Mouse (Mus musculus): ENCODE measurements around the gene Slc7a6os. TPM values are rescaled to one million over a fixed set of nuclear protein-coding genes. Genes with fewer than 3 reads are reported as not detected.
A peak's percentile ranks its signal among the peaks of the same experiment; 100 is the strongest.

The Slc7a6os gene
- polyA plus RNA-seq, 1 experiment from 2014 or later = 25.5 TPM

- no peak for ATAC-seq (ENCODE audit: insufficient read depth, low FRiP score)
- no peaks in the 10 kb centered on the region for H3K27me3 ChIP-seq (ENCODE audit: control insufficient read depth, insufficient read depth, low read length)
- H3K4me3 ChIP-seq (replicated peaks; ENCODE audit: low read length) = no peak overlapping the region
- no peak overlapping the region for H3K4me2 ChIP-seq (ENCODE audit: low read depth, low read length)
- WGBS = 87% methylated on average over 4 of the region's 4 CpGs
- no peaks in the 10 kb centered on the region for H3K36me3 ChIP-seq (ENCODE audit: control insufficient read depth, insufficient read depth, low read length)
- H3K9ac ChIP-seq (ENCODE audit: low read length) = no peak overlapping the region
- no peak overlapping the region for H3K27ac ChIP-seq (ENCODE audit: low read length)
- no peaks in the 10 kb centered on the region for H3K9me3 ChIP-seq (replicated peaks; ENCODE audit: control insufficient read depth, low read length)
- no peaks in the 10 kb centered on the region for H3K4me1 ChIP-seq (ENCODE audit: control insufficient read depth, insufficient read depth, low read length)
These were observed 21.6 kb downstream of the Slc7a6os start for GRCm38 (mm10) chr8:106189162-106189561.

DNA sequence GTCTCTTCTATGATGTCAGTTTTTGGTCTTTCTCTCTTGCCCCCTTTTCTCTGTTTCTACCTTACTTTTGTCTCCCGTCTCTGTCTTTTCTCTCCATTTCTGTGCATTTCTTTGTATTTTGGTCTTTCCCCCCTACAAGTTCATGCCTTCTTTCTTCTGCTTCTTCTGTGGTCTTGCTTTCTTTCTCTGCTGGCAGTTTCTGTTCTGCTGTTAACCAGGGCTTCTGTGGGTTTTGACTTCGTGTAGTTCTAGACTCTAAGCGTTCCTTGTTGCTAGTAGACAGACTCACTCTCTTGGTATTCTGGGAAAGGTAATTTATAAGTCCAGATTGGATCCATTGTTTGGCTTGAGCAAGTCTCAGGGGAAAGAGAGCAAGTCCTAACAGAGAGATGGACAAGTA lies 24.3 kb downstream of the Slc7a6os start:
- Histone ChIP-seq H3K4me2 (ENCODE audit: low read depth, low read length) (no peak overlapping the region), H3K4me1 (ENCODE audit: control insufficient read depth, insufficient read depth, low read length) (no peaks in the 10 kb centered on the region), H3K27ac (ENCODE audit: low read length) (no peak overlapping the region), H3K36me3 (ENCODE audit: control insufficient read depth, insufficient read depth, low read length) (no peaks in the 10 kb centered on the region), H3K27me3 (ENCODE audit: control insufficient read depth, insufficient read depth, low read length) (no peaks in the 10 kb centered on the region), H3K9ac (ENCODE audit: low read length) (no peak overlapping the region), H3K4me3 (replicated peaks; ENCODE audit: low read length) (no peak overlapping the region), H3K9me3 (replicated peaks; ENCODE audit: control insufficient read depth, low read length) (no peaks in the 10 kb centered on the region)
- ATAC-seq (ENCODE audit: insufficient read depth, low FRiP score) = no peak
- WGBS = 89% methylated on average over 3 of the region's 3 CpGs

DNA sequence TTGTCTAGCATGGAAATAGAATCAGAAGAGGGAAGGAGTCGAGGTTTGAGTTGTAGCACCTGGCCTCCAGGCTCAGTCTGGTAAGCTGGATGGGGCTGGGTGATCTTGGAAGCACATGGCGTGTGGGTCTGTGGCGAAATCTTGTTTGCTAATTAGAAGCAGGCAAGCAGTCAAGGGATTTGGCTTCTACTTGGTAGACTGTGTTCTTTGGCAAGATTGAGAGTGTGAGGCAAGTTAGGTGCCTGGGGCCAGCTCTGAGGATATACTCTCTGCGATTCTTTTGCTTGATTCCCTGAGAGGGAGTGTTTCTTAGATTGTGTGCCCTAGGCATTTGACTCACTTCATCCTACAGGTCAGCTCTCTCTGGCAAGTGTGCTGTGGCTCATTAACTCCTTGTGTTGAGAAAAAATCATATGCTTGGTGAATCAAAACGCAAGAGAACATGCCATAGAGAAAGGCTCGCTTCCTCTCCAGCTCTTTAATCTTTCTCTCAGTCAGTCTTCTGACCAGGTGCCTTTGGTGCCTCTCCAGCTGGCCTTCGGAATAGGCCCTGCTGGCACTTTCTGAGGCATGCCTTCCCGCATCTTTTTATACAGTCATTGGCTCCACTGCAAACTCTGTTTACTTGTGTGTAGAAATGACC lies 25.0 kb downstream of the Slc7a6os start:
- H3K27ac ChIP-seq (ENCODE audit: low read length) = no peak overlapping the region
- no peaks in the 10 kb centered on the region for H3K9me3 ChIP-seq (replicated peaks; ENCODE audit: control insufficient read depth, low read length)
- WGBS = 82% methylated on average over 8 of the region's 8 CpGs
- H3K4me2 ChIP-seq (ENCODE audit: low read depth, low read length) = no peak overlapping the region
- ATAC-seq (ENCODE audit: insufficient read depth, low FRiP score) = no peak
- H3K27me3 ChIP-seq (ENCODE audit: control insufficient read depth, insufficient read depth, low read length) = no peaks in the 10 kb centered on the region
- H3K36me3 ChIP-seq (ENCODE audit: control insufficient read depth, insufficient read depth, low read length) = no peaks in the 10 kb centered on the region
- no peak overlapping the region for H3K9ac ChIP-seq (ENCODE audit: low read length)
- no peak overlapping the region for H3K4me3 ChIP-seq (replicated peaks; ENCODE audit: low read length)
- no peaks in the 10 kb centered on the region for H3K4me1 ChIP-seq (ENCODE audit: control insufficient read depth, insufficient read depth, low read length)

GRCm38 (mm10) chr8:106178428-106178827 lies 32.3 kb downstream of the Slc7a6os start:
- 29% methylated on average over 2 of the region's 2 CpGs for WGBS
- Histone ChIP-seq H3K36me3 (ENCODE audit: control insufficient read depth, insufficient read depth, low read length) (no peaks in the 10 kb centered on the region), H3K9me3 (replicated peaks; ENCODE audit: control insufficient read depth, low read length) (no peaks in the 10 kb centered on the region), H3K9ac (ENCODE audit: low read length) (no peak overlapping the region), H3K4me1 (ENCODE audit: control insufficient read depth, insufficient read depth, low read length) (peaks cover 17% of the 10 kb centered on the region), H3K27ac (ENCODE audit: low read length) (no peak overlapping the region), H3K4me3 (replicated peaks; ENCODE audit: low read length) (no peak overlapping the region), H3K27me3 (ENCODE audit: control insufficient read depth, insufficient read depth, low read length) (no peaks in the 10 kb centered on the region), H3K4me2 (ENCODE audit: low read depth, low read length) (no peak overlapping the region)
- ATAC-seq (ENCODE audit: insufficient read depth, low FRiP score) = no peak

DNA sequence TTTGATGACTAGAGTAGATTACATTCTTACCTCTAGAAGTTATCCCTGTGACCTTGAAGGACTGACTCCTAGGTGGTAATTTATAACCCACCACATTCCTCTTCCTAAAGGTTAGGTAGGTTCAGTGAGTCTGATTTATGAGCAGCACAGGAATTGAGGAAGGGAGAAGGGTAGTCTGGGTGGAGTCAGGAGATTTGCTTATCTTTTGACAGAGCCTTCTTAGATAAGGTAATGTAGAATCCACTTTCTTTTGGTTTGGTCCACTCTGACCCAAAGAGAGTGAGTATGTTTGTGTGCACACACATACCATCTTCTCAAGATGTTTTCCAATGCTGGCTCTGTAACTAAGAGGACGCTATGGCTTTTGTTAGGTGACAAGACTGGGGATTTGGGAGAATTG lies 33.1 kb downstream of the Slc7a6os start:
- Histone ChIP-seq H3K9me3 (replicated peaks; ENCODE audit: control insufficient read depth, low read length) (no peaks in the 10 kb centered on the region), H3K27me3 (ENCODE audit: control insufficient read depth, insufficient read depth, low read length) (no peaks in the 10 kb centered on the region), H3K4me3 (replicated peaks; ENCODE audit: low read length) (no peak overlapping the region), H3K27ac (ENCODE audit: low read length) (no peak overlapping the region), H3K4me2 (ENCODE audit: low read depth, low read length) (no peak overlapping the region), H3K4me1 (ENCODE audit: control insufficient read depth, insufficient read depth, low read length) (peaks cover 17% of the 10 kb centered on the region), H3K9ac (ENCODE audit: low read length) (no peak overlapping the region), H3K36me3 (ENCODE audit: control insufficient read depth, insufficient read depth, low read length) (no peaks in the 10 kb centered on the region)
- ATAC-seq (ENCODE audit: insufficient read depth, low FRiP score) = no peak
- WGBS = 52% methylated on average over 1 of the region's 1 CpGs

- H3K27ac ChIP-seq (ENCODE audit: low read length) = no peak overlapping the region
- peaks cover 17% of the 10 kb centered on the region for H3K4me1 ChIP-seq (ENCODE audit: control insufficient read depth, insufficient read depth, low read length)
- H3K9ac ChIP-seq (ENCODE audit: low read length) = no peak overlapping the region
- no peaks in the 10 kb centered on the region for H3K36me3 ChIP-seq (ENCODE audit: control insufficient read depth, insufficient read depth, low read length)
- WGBS = 11% methylated on average over 1 of the region's 1 CpGs
- H3K27me3 ChIP-seq (ENCODE audit: control insufficient read depth, insufficient read depth, low read length) = no peaks in the 10 kb centered on the region
- no peak overlapping the region for H3K4me3 ChIP-seq (replicated peaks; ENCODE audit: low read length)
- no peaks in the 10 kb centered on the region for H3K9me3 ChIP-seq (replicated peaks; ENCODE audit: control insufficient read depth, low read length)
- ATAC-seq (ENCODE audit: insufficient read depth, low FRiP score) = no peak
- no peak overlapping the region for H3K4me2 ChIP-seq (ENCODE audit: low read depth, low read length)
These were observed 33.8 kb downstream of the Slc7a6os start for GRCm38 (mm10) chr8:106176891-106177290.

DNA sequence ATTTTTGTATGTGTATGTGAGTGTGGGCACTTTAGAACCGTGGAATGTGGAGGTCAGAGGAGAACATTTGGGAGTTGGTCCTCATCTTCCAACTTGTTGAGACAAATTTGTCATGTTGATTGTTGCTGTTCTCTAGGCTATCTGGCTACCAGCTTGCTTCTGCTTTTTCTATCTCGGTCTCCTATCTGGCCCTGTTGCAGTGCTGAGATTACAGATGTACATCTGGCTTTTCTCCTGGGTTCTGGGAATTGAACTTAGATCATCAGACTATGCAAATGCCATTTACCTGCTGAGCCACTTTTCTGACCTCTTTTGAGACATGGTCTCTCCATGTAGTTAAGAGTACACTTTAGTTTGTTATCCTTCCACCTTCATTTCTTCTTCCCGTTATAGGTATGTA lies 37.2 kb downstream of the Slc7a6os start:
- H3K4me1 ChIP-seq (ENCODE audit: control insufficient read depth, insufficient read depth, low read length) = peaks cover 15% of the 10 kb centered on the region
- WGBS = 86% methylated on average over 3 of the region's 3 CpGs
- H3K36me3 ChIP-seq (ENCODE audit: control insufficient read depth, insufficient read depth, low read length) = no peaks in the 10 kb centered on the region
- no peak overlapping the region for H3K4me3 ChIP-seq (replicated peaks; ENCODE audit: low read length)
- no peak overlapping the region for H3K9ac ChIP-seq (ENCODE audit: low read length)
- no peak overlapping the region for H3K4me2 ChIP-seq (ENCODE audit: low read depth, low read length)
- no peaks in the 10 kb centered on the region for H3K9me3 ChIP-seq (replicated peaks; ENCODE audit: control insufficient read depth, low read length)
- H3K27ac ChIP-seq (ENCODE audit: low read length) = no peak overlapping the region
- ATAC-seq (ENCODE audit: insufficient read depth, low FRiP score) = no peak
- no peaks in the 10 kb centered on the region for H3K27me3 ChIP-seq (ENCODE audit: control insufficient read depth, insufficient read depth, low read length)

DNA sequence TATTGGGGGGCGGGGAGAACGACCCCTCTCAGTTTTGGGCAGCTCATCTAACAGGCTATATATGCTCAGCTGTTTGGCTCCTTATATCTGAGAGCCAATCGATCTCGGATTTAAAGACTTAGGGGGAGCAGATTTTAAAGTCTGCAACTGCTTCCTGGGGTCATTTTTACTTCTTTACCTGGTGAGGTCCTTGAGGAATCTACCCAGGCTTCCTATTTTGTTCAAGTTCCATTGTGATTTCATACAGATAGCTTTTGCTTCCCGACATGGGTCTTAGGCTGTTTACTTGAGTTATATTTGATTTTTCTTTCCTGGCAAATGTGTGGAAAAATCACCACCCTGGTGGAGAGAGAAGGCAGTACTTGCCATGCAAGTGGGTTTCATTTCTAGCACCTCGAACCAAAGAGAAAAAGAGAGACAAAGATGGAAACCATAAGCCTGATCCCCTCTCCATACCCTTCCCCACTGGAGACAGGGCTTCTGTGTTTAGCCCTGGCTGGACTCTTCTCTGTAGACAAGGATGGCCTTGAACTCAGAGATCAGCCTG lies 40.7 kb downstream of the Slc7a6os start:
- Histone ChIP-seq H3K36me3 (ENCODE audit: control insufficient read depth, insufficient read depth, low read length) (no peaks in the 10 kb centered on the region), H3K4me3 (replicated peaks; ENCODE audit: low read length) (peak overlapping the region; percentile 81), H3K9me3 (replicated peaks; ENCODE audit: control insufficient read depth, low read length) (no peaks in the 10 kb centered on the region), H3K27me3 (ENCODE audit: control insufficient read depth, insufficient read depth, low read length) (no peaks in the 10 kb centered on the region), H3K9ac (ENCODE audit: low read length) (peak overlapping the region; percentile 86), H3K27ac (ENCODE audit: low read length) (no peak overlapping the region), H3K4me1 (ENCODE audit: control insufficient read depth, insufficient read depth, low read length) (peaks cover 3% of the 10 kb centered on the region; the same call in 1 of the 2 replicates), H3K4me2 (ENCODE audit: low read depth, low read length) (peak overlapping the region; percentile 98)
- no peak for ATAC-seq (ENCODE audit: insufficient read depth, low FRiP score)
- 16% methylated on average over 6 of the region's 6 CpGs for WGBS

GRCm38 (mm10) chr8:106169017-106169933 lies 41.5 kb downstream of the Slc7a6os start:
- Histone ChIP-seq H3K4me2 (ENCODE audit: low read depth, low read length) (peak overlapping the region; percentile 98), H3K4me3 (replicated peaks; ENCODE audit: low read length) (peak overlapping the region; percentile 81), H3K27me3 (ENCODE audit: control insufficient read depth, insufficient read depth, low read length) (no peaks in the 10 kb centered on the region), H3K4me1 (ENCODE audit: control insufficient read depth, insufficient read depth, low read length) (peaks cover 3% of the 10 kb centered on the region; the same call in 1 of the 2 replicates), H3K9me3 (replicated peaks; ENCODE audit: control insufficient read depth, low read length) (no peaks in the 10 kb centered on the region), H3K27ac (ENCODE audit: low read length) (peak overlapping the region; percentile 58), H3K9ac (ENCODE audit: low read length) (peak overlapping the region; percentile 86), H3K36me3 (ENCODE audit: control insufficient read depth, insufficient read depth, low read length) (0 out of 2 replicates have a peak, but pooled peaks cover under 1% of the 10 kb centered on the region)
- peak; percentile 75; the same call in 1 of the 2 replicates for ATAC-seq (ENCODE audit: insufficient read depth, low FRiP score)
- under 1% methylated on average over 54 of the region's 54 CpGs for WGBS
